Mouse (Mus musculus): ENCODE data around the gene Rad23b. TPM values are rescaled to one million over a fixed set of nuclear protein-coding genes. Genes with fewer than 3 reads are reported as not detected.
A peak's percentile ranks its signal among the peaks of the same experiment; 100 is the strongest.
"Not testable (repeated sequence)": the region's sequence is repeated elsewhere in the genome, so short reads cannot be mapped to it uniquely, and the experiment has no call there.

Gene Rad23b
- total RNA-seq, 2 experiments from 2014 or later, result 203 to 211 TPM

DNA sequence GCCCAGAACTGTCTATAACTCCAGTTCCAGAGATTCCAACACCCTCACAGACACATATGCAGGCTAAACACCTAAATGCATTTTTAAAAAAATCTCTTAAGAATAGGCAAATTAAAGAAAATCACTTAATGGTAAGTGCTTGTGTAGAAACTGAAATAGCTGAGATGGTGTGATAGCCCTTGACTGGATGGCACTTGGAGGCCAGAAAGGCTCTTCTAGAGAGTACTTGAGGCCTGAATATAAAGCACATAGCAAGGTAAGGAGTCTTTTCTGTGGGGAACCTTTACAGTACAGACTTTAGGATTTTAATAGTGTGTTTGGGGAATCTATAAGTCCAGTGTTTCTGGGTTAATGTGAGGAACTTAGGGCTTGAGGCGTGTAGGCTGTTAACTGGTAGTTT is 4.2 kb downstream of the Rad23b start:
- DNase-seq (ENCODE audit: low spot score in 2 of 2), result no peak

DNA sequence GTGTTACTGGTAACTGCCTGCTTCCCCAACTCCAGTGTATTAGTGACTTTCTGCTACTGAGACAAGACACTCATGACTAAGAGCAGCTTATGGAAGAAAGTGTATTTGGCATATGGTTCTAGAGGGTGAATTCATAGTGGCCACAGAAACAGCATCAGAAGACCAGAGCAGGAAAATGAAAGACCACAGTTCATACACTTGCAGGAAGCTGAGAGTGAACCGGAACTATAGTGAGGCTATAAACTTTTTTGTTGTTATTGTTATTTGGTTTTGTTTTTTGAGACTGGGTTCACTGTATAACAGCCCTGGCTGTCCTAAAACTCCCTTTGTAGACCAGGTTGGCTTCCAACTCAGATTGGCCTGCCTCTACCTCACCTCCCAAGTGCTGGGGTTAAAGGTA is 6.0 kb downstream of the Rad23b start:
- no peak for DNase-seq (ENCODE audit: low spot score in 2 of 2)

DNA sequence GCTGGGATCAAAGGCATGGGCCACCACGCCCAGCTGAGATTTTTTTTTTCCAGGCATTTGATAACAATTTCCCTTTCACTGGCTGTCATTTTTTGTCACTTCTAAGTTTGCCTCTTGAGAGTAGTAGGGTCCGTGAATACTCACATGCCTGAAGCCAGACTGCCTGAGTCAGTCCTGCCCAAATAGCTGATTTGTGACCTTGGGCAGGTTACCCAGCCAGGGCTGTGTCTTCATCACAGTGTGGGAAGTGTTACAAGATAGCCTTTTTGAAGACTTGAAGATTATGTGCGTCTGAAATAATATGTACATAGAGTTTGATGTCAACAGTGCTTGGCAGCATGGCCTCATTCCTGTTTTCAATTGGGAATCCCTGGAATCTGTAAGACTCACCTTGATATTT is 6.9 kb downstream of the Rad23b start:
- no peak for DNase-seq (ENCODE audit: low spot score in 2 of 2)

DNA sequence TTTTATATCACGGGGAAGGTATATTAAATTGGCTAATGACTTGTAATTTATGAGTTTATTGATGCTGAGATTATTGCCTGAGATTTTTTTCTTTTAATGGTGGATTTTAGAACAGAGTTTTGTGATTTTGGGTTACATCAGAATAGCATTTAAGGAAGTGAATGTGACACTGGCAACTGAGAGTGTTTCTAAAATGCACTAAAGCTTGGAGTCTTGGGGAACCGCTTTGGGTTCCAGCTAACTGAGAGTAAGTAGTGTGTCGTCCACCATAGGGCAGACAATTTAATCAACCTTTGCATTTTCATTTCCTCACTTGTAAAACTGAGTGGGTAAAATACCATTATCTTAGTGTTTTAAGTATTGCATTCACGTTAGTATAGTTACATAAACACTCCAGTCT is 14.0 kb downstream of the Rad23b start:
- DNase-seq (ENCODE audit: low spot score in 2 of 2), result no peak

DNA sequence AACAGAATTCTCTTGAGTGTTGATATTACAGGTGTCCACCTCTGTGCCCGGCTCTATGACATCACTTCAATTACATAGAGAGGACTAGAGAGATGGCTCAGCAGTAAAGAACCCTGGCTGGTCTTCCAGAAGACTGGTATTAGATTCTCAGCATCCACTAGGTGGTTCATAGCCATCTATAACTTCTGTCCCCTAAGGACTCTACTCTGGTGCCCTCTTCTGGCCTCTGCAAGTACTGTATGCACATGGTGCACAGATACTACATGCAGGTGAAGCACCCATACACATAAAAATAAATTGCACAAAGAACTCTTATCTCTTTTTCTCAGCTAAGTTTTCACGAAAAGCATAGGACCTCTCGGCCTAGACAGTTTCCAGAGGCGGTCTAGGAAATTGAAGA is 14.5 kb downstream of the Rad23b start:
- DNase-seq (ENCODE audit: low spot score in 2 of 2), result no peak

DNA sequence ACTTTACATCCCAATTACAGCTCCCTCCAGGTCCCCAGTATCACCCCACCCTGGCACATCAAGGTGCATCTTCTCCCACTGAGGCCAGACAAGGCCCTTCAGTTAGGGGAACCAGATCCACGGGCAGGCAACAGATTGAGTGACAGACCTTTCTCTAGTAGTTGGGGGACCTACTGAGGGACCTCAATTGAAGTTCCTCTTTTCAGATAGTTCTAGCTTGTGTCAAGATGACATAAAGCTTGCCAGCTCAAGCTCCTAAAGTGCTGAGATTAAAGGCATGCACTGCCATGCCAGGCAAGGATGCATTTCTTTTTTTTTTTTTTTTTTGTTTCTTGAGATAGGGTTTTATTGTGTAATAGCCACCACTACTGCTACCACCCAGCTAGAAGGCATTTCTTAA is 16.2 kb downstream of the Rad23b start:
- DNase-seq (ENCODE audit: low spot score in 2 of 2), result no peak

DNA sequence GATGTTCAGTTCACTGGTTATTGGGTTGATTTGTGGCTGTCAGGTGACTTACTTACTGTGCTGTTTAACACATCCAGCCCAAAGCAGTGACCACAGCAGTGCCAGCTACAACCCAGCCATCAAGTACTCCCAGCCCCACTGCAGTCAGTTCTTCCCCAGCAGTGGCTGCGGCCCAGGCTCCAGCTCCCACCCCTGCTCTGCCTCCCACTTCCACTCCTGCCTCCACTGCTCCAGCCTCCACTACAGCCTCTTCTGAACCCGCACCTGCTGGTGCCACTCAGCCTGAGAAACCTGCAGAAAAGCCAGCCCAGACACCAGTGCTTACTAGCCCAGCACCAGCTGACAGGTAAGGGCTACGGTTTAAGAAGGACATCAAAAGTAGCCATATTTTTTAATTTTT is 20.3 kb downstream of the Rad23b start:
- DNase-seq (ENCODE audit: low spot score in 2 of 2), result no peak

DNA sequence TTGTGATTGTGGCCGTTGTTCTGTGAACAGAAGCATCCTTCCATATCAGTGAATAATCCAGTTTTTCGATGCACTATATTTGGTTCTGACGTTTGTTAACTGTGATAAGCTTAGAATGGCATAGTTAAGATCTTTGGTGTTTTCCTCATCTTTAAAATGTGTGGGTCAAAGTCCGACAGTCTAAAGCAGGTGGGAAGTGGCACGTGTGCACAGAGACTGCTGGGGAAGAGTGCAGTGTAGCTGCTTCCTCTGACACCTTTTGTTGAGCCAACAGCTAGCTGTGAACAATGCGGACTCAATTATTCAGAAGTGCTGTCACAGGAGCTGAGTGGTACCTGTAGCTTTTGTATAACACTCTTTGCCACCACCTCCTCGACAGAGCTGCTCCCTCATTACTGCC is 21.5 kb downstream of the Rad23b start:
- no peak for DNase-seq (ENCODE audit: low spot score in 2 of 2)

DNA sequence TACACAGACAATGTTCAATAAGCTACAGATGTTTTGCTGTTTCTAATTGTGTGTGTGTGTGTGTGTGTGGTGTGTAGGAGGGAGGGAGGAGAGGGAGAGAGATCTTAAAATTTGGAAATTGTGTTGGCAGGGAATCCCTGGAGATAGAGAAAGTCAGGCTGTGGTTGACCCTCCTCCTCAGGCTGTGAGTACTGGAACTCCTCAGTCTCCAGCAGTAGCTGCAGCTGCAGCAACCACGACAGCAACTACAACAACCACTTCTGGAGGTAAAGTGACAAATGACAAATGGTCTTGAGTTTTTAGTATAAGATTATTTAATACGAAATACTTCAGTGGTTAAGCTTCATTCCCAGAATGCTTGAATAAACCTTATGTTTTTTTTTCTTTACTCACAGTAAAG is 32.5 kb downstream of the Rad23b start:
- no peak for DNase-seq (ENCODE audit: low spot score in 2 of 2)

DNA sequence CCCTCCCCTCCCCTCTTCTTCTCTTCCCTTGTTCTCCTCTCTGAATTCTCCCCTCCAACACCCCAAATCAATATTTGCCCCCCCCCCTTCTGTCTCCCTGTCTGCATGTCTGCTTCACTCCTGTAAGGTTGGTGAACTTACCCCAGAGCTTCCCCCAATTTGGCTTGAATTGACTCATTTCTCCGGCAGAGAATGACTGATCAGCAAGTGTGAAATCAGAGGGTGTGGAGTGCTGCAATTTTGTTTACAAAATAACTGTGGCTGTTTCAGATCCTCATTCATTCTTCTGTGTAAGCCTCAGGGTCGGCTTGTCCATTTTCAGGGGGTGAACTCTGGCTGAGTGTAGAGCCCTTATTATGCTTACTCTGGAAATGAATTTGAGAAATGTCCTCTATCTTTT is 36.9 kb downstream of the Rad23b start:
- no peak for DNase-seq (ENCODE audit: low spot score in 2 of 2)

DNA sequence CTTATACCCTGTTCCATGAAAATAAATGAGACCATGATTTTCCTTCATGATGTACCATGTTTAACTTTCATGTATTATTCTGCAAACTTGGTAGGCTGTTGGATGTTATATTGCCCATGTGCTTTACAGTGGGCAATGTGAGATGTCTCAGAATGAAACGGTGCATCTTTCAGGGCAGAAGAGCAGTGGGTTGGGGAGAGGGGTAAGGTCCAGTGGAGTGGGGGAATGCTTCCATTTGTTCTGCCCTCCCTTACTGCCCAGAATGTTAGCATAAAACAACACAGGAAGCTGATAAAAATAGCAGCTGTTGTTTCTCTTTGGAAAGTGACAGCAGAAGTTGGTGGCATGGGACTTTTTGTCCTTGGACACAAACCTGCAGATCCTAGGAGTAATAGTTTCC is 41.6 kb downstream of the Rad23b start:
- DNase-seq (ENCODE audit: low spot score in 2 of 2), result no peak

DNA sequence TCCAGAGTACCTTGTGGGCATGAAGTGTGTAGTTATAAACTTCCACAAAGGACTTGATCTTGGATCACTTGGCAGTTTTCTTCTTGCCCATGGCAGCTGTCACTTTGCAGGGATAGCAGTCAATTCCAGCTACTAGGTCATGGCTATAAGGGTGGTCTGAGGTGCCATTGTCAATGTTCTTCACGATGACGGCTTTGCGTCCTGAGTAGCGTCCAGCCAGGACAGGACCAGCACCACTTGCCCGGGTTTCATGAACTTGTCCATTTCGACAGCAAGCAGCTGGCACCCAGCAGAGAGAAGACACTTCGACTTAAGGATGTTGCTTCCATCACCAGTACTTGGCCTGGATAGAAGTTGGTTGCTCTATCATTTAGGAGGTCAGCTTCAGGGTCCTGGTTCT is 42.6 kb downstream of the Rad23b start:
- no peak for DNase-seq (ENCODE audit: low spot score in 2 of 2)

DNA sequence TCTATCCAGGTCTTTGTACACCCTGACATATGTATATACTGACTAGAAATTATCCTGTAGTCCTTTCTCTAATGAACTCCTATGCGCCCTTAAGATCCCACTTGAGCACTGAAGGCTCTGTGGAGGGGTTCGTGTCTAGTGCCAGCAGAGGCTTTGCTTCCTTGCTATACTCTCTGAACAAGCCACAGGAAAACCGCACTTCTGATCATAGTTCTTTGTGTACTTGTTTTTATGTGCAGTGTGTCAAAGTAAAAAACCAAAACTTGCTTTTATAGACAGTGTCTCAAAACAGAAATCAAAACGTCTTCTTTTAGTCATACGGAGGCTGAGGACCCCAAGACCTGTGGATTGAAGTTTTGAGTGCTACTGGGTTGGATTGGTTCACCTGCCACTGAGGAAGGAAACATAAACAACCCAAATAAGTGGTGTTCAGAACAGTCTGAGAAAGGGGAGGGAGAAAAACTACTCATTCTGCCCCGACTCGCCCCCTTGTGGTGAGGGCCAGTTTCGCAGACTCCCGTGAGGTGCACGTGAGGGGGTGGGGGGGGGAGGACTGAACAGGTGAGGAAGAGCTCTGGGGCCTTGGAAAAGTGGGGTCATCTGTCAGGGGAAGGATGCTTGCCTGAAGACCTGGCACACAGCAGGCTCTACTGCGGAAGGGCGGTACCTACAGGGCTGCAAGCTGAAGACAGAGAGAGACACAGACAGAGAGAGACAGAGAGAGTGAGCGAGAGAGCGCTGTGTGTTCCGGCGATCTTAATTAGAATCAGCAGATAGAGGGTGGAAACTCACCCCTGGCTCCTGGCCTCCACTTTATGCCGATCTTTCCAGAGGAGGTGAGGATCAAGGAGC is 48.3 kb downstream of the Rad23b start:
- DNase-seq (ENCODE audit: low spot score in 2 of 2), result peak; percentile 24 to 41

DNA sequence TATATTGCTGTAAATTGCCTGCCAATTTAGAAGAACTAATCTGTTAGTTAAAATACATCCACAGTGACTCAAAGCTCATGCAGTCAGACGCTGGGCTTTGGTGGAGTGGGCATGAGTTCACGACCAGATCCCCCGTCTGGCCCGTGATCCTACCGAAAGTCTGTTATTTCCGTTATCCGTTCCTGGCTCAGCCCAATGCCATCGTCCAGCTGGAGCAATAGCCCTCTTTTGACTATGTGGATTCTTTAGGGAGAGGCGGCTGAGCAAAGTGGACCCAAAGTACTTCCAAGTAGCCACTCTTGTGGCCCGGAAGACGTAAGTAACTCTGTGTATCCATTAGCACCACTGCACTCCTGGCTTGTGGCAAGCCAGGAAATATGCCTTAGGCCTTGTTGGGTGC is 49.1 kb downstream of the Rad23b start:
- DNase-seq (ENCODE audit: low spot score in 2 of 2), result no peak

DNA sequence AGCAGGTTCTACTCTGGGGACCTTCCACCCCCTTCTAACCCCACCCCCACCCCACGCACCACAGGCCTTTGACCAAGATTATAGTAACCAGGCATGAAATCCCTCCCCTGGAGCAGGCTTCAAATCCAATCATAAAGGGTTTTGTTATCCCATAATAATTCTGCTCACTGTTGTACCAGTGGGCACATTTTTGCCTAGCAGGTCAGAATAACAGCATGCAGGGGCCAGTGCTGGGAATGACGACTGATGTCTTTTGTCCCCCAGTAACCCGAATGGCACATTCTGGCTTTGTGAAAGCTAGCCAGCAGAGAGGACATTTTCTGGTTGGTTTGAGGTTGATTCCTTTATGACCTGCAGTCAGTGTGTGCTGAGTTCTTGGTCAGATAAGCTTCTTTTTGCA is 55.5 kb downstream of the Rad23b start:
- no peak for DNase-seq (ENCODE audit: low spot score in 2 of 2)

DNA sequence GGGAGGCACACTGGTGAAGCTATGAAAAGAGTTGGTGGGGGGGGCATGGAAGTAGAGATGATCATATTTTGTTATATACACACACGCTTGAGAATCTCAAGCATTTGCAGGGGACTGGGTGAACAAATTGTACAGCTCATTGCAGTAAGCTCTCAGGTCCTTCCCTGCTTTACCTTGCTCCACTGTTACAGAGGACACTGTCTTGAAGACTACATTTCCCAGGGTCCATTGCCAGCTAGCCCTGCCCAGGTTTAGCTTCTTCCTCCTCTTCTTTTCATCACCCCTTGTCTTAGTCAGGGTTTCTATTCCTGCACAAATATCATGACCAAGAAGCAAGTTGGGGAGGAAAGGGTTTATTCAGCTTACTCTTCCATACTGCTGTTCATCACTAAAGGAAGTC is 56.7 kb downstream of the Rad23b start:
- no peak for DNase-seq (ENCODE audit: low spot score in 2 of 2)

DNA sequence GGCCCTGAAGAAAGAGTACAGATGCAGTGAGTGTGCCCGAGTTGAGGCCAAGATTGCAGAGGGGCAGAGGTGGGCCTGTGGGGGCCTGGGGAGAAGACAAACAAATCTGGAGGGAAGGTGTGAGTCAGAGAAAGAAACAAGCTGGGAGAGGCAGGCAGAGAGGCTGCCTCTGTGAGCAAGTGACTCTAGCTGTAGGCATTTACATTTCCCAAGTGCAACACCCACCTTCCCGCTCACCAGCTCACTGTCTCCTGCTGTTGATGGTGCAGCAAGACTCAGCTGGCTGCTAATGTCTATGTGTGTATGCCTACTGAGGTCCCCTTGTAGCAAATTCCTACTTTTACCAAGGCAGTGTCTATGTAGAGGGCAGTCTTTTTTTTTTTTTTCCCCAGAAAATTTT is 58.2 kb downstream of the Rad23b start:
- DNase-seq (ENCODE audit: low spot score in 2 of 2), result no peak

DNA sequence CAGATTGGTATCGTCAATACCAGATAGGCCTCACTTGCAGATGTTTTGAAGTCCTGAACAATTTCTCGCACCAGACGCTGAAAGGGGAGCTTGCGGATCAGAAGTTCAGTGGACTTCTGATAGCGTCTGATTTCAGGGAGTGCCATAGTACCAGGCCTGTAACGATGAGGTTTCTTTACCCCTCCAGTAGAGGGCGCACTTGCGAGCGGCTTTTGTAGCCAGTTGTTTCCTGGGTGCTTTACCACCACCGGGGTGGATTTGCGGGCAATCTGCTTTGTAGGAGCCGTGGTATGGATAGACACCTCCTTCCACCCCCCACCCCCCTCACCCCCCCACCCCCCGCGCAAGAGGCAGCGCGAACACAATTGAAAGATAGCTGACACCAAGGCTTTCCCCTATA is 59.2 kb downstream of the Rad23b start:
- DNase-seq (ENCODE audit: low spot score in 2 of 2), result no peak

DNA sequence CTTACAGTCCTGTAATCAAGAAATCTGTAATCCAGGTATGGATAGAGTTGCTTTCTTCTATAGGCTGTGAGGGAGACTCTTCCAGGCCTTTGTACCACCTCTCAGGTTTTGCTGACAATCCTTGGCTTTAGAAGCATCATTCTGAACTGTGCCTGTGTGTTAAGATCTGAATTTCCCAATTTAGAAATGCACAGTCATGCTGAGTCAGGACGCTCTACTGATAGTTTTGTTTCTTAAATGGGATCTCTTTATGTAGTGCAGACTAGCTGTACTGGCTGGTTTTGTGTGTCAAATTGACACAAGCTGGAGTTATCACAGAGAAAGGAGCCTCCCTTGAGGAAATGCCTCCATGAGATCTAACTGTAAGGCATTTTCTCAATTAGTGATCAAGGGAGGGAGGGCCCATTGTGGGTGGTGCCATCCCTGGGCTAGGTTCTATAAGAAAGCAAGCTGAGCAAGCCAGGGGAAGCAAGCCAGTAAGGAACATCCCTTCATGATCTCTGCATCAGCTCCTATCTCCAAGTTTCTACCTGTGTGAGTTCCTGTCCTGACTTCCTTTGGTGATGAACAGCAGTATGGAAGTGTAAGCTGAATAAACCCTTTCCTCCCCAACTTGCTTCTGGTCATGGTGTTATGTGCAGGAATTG is 59.9 kb downstream of the Rad23b start:
- DNase-seq (ENCODE audit: low spot score in 2 of 2), result not testable (repeated sequence)

DNA sequence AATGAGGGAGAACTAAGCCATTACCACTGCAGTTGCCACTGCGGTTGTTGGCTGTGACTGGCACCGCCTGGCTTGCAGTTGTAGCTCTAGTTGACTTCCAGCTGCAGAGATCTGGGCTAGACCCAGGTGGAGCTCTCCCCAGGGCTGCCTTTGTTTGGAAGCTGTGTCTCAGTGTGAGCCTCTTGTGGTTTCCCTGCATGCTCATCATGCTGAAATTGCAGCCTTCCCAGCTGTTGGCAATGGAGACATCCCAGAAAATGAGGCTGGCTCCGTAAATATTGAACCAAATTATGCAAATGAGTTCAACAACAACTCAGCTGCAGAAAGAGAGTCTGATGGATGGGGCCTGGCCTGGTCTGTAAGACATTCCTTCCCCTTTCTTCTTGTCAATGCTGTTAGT is 66.0 kb downstream of the Rad23b start:
- peak; percentile 14 to 20 for DNase-seq (ENCODE audit: low spot score in 2 of 2)

DNA sequence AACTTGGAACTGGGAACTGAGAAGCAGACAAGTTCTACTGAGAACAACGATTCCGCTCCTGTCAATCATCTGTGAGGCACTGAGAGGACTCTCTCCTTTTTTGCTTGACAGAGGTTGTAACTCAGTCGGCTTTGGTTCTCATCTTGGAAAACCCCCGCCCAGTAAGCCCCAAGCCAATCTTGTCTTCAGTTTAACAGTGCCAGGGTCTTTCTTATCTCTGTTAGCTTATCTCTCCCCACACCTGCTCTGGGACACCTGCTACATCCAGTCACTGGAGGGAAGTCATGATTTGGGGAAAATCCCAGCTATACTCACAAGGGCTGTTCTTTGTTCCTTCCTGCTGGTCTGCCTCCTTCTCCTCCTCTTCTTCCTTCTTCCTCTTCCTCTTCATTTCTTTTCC is 76.4 kb downstream of the Rad23b start:
- no peak for DNase-seq (ENCODE audit: low spot score in 2 of 2)

Measured in layer of hippocampus, postnatal 10 days (tissue).